Mouse (Mus musculus) heart, embryonic 14.5 days (tissue): ENCODE results near the gene Optc. TPM values are rescaled to one million over a fixed set of nuclear protein-coding genes. Genes with fewer than 3 reads are reported as not detected.
A peak's percentile ranks its signal among the peaks of the same experiment; 100 is the strongest.

Source experiments
- ATAC-seq: fragments of 200-750 bp; cut with Nextera tagmentation; 2 replicates; pipeline ENCODE4 v1.8.0; 2017; ENCODE audit warnings: low read depth, moderate TSS enrichment; ENCODE audit not compliant: insufficient number of reproducible peaks, insufficient read depth, low FRiP score
- H3K27ac ChIP-seq, 2 experiments: fragments of 200-500 bp in 1 of 2; fragments of 300-500 bp in 1 of 2; sonication (generic) in 1 of 2; replicated peaks in 1 of 2; 2 replicates each; pipeline ENCODE4 v1.5.1; 2012 to 2014; ENCODE audit warnings: low read depth in 2 of 2, low read length in 2 of 2, control low read depth in 1 of 2, mild to moderate bottlenecking in 1 of 2, mixed read lengths in 1 of 2; ENCODE audit not compliant: control insufficient read depth in 1 of 2, insufficient read depth in 1 of 2
- H3K27me3 ChIP-seq: fragments of 300-500 bp; sonication (generic); 2 replicates; pipeline ENCODE4 v1.6.1; 2014; ENCODE audit warnings: mild to moderate bottlenecking, low read length, control low read depth; ENCODE audit not compliant: control insufficient read depth, insufficient read depth
- H3K36me3 ChIP-seq: fragments of 300-500 bp; sonication (generic); 2 replicates; pipeline ENCODE4 v1.6.1; 2014; ENCODE audit warnings: mild to moderate bottlenecking, control low read depth, low read length, mixed read lengths; ENCODE audit not compliant: control insufficient read depth, insufficient read depth
- H3K4me1 ChIP-seq, 2 experiments: fragments of 200-500 bp in 1 of 2; fragments of 300-500 bp in 1 of 2; sonication (generic) in 1 of 2; 2 replicates each; pipeline ENCODE4 v1.6.1; 2012 to 2014; ENCODE audit warnings: low read length in 2 of 2, control low read depth in 1 of 2, mixed read lengths in 1 of 2; ENCODE audit not compliant: control insufficient read depth in 2 of 2, insufficient read depth in 2 of 2
- H3K4me2 ChIP-seq: fragments of 300-500 bp; sonication (generic); 2 replicates; pipeline ENCODE4 v1.6.1; 2014; ENCODE audit warnings: mild to moderate bottlenecking, low read length
- H3K4me3 ChIP-seq, 2 experiments: fragments of 200-500 bp in 1 of 2; fragments of 300-500 bp in 1 of 2; sonication (generic) in 1 of 2; 2 replicates each; pipeline ENCODE4 v1.5.1; 2012 to 2014; ENCODE audit warnings: low read length in 2 of 2, mild to moderate bottlenecking in 2 of 2, control low read depth in 1 of 2, low read depth in 1 of 2, moderate library complexity in 1 of 2; ENCODE audit not compliant: control insufficient read depth in 1 of 2, insufficient read depth in 1 of 2
- H3K9ac ChIP-seq: fragments of 300-500 bp; sonication (generic); 2 replicates; pipeline ENCODE4 v1.6.1; 2014; ENCODE audit warnings: mild to moderate bottlenecking, low read length
- H3K9me3 ChIP-seq: fragments of 300-500 bp; sonication (generic); 2 replicates; pipeline ENCODE4 v1.6.1; 2016; ENCODE audit warnings: low read length, control low read depth; ENCODE audit not compliant: control insufficient read depth
- WGBS: fragments of 180-500 bp; shearing (Covaris S2); extraction: QIAGEN DNeasy Blood & Tissue Kit; methylation state at CpG from one replicate; pipeline ENCODE4 v1.1.7; 2014; 5-methylcytosine and 5-hydroxymethylcytosine counted together
- polyA plus RNA-seq: library from polyadenylated mRNA; unstranded; fragments of >200 nt; fragmentation: Nextera tagmentation; extraction: Ambion mirVana; gene quantifications from 2 replicates; pipeline ENCODE4 v1.2.1, GENCODE M21; 2014

Optc gene
- polyA plus RNA-seq, 1 experiment from 2014 or later, result 0.47 TPM

- ATAC-seq, result no peak
- H3K27me3 ChIP-seq, result no peaks in the 10 kb centered on the region
- no peaks in the 10 kb centered on the region for H3K36me3 ChIP-seq
- no peak overlapping the region for H3K4me3 ChIP-seq
- peaks cover 31 to 34% of the 10 kb centered on the region in 2 experiments for H3K4me1 ChIP-seq
- H3K27ac ChIP-seq, result 0 out of 4 replicates have a peak overlapping the region, but pooled peaks of 1 of the 2 experiments have one; percentile 3
- no peak overlapping the region for H3K9ac ChIP-seq
- H3K4me2 ChIP-seq, result peak overlapping the region; percentile 9; the same call in 1 of the 2 replicates
- WGBS, result 37% methylated on average over 11 of the region's 11 CpGs
- H3K9me3 ChIP-seq, result no peaks in the 10 kb centered on the region
Observed at GRCm38 (mm10) chr1:133917456-133918087, 9.8 kb upstream of the Optc start.

DNA sequence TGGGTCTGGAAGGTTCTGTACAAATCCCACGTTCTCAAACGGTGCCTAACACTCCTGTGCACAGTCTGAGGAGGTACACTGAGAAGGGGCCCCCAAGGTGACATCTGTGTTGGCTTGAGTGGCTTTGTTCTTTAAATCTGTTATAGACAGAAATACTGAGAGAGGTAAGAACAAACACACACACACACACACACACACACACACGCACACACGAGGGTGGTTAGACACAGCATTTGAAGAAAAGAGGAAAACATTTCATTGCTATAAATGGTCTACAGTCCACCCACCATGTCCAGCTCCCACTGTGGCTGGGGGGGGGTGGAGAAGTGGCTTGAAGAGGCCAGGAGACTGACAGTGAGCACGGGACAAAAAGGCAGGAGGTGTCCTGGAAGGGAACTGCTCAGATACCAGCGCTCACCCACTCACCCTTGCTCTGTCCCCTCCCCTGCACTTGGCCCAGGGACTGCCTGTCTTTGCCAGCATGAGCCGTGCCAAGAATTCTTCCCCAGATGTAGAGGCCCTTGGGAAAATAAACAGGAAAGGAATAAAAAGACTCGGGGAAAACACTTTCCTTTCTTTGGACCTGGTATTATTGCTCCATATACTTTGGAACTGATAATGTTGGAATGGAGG is 8.0 kb upstream of the Optc start:
- H3K27ac ChIP-seq, result peak overlapping the region; percentile 53 to 64; a peak in 3 of 4 replicates
- peak; percentile 78 for ATAC-seq
- H3K9ac ChIP-seq, result no peak overlapping the region
- H3K4me1 ChIP-seq, result peaks cover 20 to 25% of the 10 kb centered on the region in 2 experiments
- no peaks in the 10 kb centered on the region for H3K9me3 ChIP-seq
- no peaks in the 10 kb centered on the region for H3K36me3 ChIP-seq
- 38% methylated on average over 8 of the region's 8 CpGs for WGBS
- peak overlapping the region; percentile 35 for H3K4me2 ChIP-seq
- H3K4me3 ChIP-seq, result no peak overlapping the region
- H3K27me3 ChIP-seq, result no peaks in the 10 kb centered on the region

GRCm38 (mm10) chr1:133915115-133915514 is 7.3 kb upstream of the Optc start:
- H3K27ac ChIP-seq, result no peak overlapping the region
- no peaks in the 10 kb centered on the region for H3K36me3 ChIP-seq
- ATAC-seq, result no peak
- H3K9ac ChIP-seq, result no peak overlapping the region
- H3K4me1 ChIP-seq, result peaks cover 19 to 27% of the 10 kb centered on the region in 2 experiments
- no peak overlapping the region for H3K4me2 ChIP-seq
- H3K4me3 ChIP-seq, result no peak overlapping the region
- no peaks in the 10 kb centered on the region for H3K9me3 ChIP-seq
- WGBS, result 79% methylated on average over 13 of the region's 13 CpGs
- no peaks in the 10 kb centered on the region for H3K27me3 ChIP-seq

- no peak overlapping the region for H3K27ac ChIP-seq
- H3K4me3 ChIP-seq, result no peak overlapping the region
- peaks cover 30 to 40% of the 10 kb centered on the region in 2 experiments for H3K4me1 ChIP-seq
- no peaks in the 10 kb centered on the region for H3K36me3 ChIP-seq
- H3K27me3 ChIP-seq, result no peaks in the 10 kb centered on the region
- WGBS, result 70% methylated on average over 6 of the region's 6 CpGs
- ATAC-seq, result no peak
- H3K4me2 ChIP-seq, result no peak overlapping the region
- no peaks in the 10 kb centered on the region for H3K9me3 ChIP-seq
- no peak overlapping the region for H3K9ac ChIP-seq
Observed at GRCm38 (mm10) chr1:133913018-133913417, 5.2 kb upstream of the Optc start.

GRCm38 (mm10) chr1:133911456-133911855 is 3.7 kb upstream of the Optc start:
- Histone ChIP-seq H3K9me3 (no peaks in the 10 kb centered on the region), H3K27ac (no peak overlapping the region), H3K27me3 (no peaks in the 10 kb centered on the region), H3K4me3 (no peak overlapping the region), H3K36me3 (no peaks in the 10 kb centered on the region), H3K4me1 (peaks cover 25 to 29% of the 10 kb centered on the region in 2 experiments), H3K9ac (no peak overlapping the region), H3K4me2 (no peak overlapping the region)
- 28% methylated on average over 4 of the region's 4 CpGs for WGBS
- no peak for ATAC-seq

DNA sequence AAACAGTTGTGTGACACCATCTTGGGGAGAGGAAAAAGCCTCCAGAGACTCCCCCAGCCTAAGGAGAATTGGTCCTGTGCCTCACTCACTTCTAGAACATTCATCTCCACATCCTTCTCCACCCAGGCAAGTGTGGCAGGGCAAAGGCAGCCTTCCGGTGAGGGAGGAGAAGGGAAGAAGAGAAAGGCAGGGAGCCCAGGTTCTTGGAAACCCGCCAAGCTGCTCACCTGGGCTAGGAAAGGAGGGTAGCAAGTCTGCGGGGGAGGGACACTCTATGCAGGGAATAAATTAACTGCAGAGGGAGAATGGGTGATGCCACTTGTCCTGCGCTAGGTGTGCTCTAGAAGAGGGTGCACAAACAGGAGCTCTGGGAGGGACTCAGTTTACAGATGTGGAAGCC is 3.2 kb upstream of the Optc start:
- no peak overlapping the region for H3K4me2 ChIP-seq
- 64% methylated on average over 4 of the region's 4 CpGs for WGBS
- no peaks in the 10 kb centered on the region for H3K9me3 ChIP-seq
- no peaks in the 10 kb centered on the region for H3K27me3 ChIP-seq
- H3K36me3 ChIP-seq, result no peaks in the 10 kb centered on the region
- peaks cover 21 to 25% of the 10 kb centered on the region in 2 experiments for H3K4me1 ChIP-seq
- H3K9ac ChIP-seq, result no peak overlapping the region
- ATAC-seq, result no peak
- H3K4me3 ChIP-seq, result no peak overlapping the region
- no peak overlapping the region for H3K27ac ChIP-seq

DNA sequence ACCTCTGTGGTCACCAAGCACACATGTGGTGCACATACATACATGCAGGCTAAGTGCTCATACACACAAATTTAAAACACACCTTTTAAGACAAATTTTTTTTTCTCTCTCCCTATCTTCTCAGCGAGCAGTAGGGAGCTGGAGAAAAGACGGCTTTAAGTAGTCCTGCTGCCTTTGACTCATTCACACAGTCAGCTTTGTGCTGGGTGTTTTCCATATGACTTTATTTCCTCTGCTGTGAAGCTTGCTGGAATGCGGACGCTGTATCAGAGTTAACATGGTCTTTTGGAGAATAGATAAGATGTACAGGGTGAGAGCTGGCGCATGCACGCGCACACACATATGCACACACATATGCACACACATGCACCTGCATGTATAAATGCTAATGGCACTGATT is 2.3 kb upstream of the Optc start:
- H3K27ac ChIP-seq, result no peak overlapping the region
- peaks cover 15 to 18% of the 10 kb centered on the region in 2 experiments for H3K4me1 ChIP-seq
- no peak overlapping the region for H3K9ac ChIP-seq
- H3K4me3 ChIP-seq, result no peak overlapping the region
- no peak for ATAC-seq
- no peaks in the 10 kb centered on the region for H3K9me3 ChIP-seq
- H3K27me3 ChIP-seq, result no peaks in the 10 kb centered on the region
- 59% methylated on average over 7 of the region's 7 CpGs for WGBS
- H3K4me2 ChIP-seq, result no peak overlapping the region
- no peaks in the 10 kb centered on the region for H3K36me3 ChIP-seq
